Mouse (Mus musculus) myocyte (in vitro differentiated cells): ENCODE measurements around the gene Gtse1.

Experiments
- CEBPB ChIP-seq: IDR thresholded peaks from 2 replicates; pipeline ENCODE4 v1.6.1; 2011; ENCODE audit warnings: mild to moderate bottlenecking, moderate library complexity; ENCODE audit not compliant: poor library complexity, insufficient read depth, severe bottlenecking
- E2F4 ChIP-seq: IDR thresholded peaks from one replicate; pipeline ENCODE4 v1.6.1; 2011; ENCODE audit warnings: mild to moderate bottlenecking, control low read depth, moderate library complexity; ENCODE audit not compliant: insufficient read depth
- MYOD1 ChIP-seq, 3 experiments: IDR thresholded peaks; one replicate each; pipeline ENCODE4 v1.6.1; 2011; ENCODE audit warnings: control low read depth in 2 of 3, low read depth in 2 of 3, mild to moderate bottlenecking in 2 of 3, moderate library complexity in 1 of 3; ENCODE audit not compliant: insufficient read length in 2 of 3, control insufficient read depth in 1 of 3
- POLR2A ChIP-seq: IDR thresholded peaks from one replicate; pipeline ENCODE4 v1.6.1; 2011; ENCODE audit warnings: low read depth, mild to moderate bottlenecking, control low read depth, moderate library complexity; ENCODE audit not compliant: insufficient read length
- POLR2AphosphoS2 ChIP-seq: IDR thresholded peaks from one replicate; pipeline ENCODE4 v1.6.1; 2011; ENCODE audit warnings: low read depth, control low read depth; ENCODE audit not compliant: insufficient read length
- SRF ChIP-seq: IDR thresholded peaks from one replicate; pipeline ENCODE4 v1.6.1; 2011; ENCODE audit warnings: low read depth; ENCODE audit not compliant: control insufficient read depth, insufficient read length
- TCF3 ChIP-seq: IDR thresholded peaks from one replicate; pipeline ENCODE4 v1.6.1; 2011; ENCODE audit warnings: low read depth, control low read depth; ENCODE audit not compliant: insufficient read length
- USF1 ChIP-seq: IDR thresholded peaks from one replicate; pipeline ENCODE4 v1.6.1; 2011; ENCODE audit warnings: low read depth, mild to moderate bottlenecking, control low read depth, moderate library complexity

GRCm38 (mm10) chr15:85896284-85896683 lies 36.7 kb downstream of the Gtse1 start:
- TF ChIP-seq POLR2A, result no peak
- no peak for TF ChIP-seq E2F4
- TF ChIP-seq CEBPB, result no peak
- no peak for TF ChIP-seq USF1
- TF ChIP-seq SRF, result no peak
- TF ChIP-seq POLR2AphosphoS2, result no peak
- TF ChIP-seq MYOD1 (IDR thresholded peaks at IDR 0.05; ENCODE audit: control insufficient read depth in 1 of 3, insufficient read length in 2 of 3, low read depth in 2 of 3), result no peak
- TF ChIP-seq TCF3, result no peak
